Mouse (Mus musculus): Measurements from ENCODE around the gene Ankrd13a. TPM values are rescaled to one million over a fixed set of nuclear protein-coding genes. Genes with fewer than 3 reads are reported as not detected.

Ankrd13a gene
- polyA plus RNA-seq (2015; fragmentation: Nextera tagmentation; extraction: Ambion mirVana), result 21.5 and 27.0 TPM in 2 replicates

DNA sequence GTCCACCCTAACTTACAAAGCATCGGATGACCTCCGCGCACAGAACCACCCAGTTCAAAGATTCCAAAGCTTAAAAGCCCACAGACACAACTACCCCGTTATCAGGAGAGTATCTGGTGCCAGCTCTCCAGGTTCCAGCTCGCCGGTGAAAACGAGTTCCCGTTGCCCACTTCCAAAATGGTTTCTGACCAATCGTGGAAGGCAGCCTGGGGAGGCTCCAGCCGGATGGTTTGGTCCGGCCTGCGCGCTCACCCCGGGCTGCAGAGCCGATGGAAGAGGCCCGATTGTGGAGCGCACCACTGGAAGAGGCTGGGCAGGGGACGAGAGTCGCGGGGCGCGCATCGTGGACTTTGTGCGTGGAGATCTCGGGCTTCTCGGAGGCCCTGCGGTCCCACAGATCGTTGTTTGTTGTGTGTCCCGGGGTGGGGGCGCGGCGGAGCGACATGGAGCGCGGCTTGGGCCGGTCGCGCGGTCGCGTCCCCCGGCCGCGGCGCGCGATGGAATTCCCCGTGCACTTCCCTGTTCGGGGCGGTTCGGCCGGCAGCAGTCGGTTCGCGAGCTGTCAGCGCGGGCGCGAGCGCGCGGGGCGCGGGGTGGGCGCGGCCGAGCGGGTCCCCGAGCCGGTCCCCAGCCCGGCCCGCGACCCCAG is at the start of gene Ankrd13a:
Ankrd13a (plus strand) TSS at position 275 of the 649 bp plus-strand sequence.

DNA sequence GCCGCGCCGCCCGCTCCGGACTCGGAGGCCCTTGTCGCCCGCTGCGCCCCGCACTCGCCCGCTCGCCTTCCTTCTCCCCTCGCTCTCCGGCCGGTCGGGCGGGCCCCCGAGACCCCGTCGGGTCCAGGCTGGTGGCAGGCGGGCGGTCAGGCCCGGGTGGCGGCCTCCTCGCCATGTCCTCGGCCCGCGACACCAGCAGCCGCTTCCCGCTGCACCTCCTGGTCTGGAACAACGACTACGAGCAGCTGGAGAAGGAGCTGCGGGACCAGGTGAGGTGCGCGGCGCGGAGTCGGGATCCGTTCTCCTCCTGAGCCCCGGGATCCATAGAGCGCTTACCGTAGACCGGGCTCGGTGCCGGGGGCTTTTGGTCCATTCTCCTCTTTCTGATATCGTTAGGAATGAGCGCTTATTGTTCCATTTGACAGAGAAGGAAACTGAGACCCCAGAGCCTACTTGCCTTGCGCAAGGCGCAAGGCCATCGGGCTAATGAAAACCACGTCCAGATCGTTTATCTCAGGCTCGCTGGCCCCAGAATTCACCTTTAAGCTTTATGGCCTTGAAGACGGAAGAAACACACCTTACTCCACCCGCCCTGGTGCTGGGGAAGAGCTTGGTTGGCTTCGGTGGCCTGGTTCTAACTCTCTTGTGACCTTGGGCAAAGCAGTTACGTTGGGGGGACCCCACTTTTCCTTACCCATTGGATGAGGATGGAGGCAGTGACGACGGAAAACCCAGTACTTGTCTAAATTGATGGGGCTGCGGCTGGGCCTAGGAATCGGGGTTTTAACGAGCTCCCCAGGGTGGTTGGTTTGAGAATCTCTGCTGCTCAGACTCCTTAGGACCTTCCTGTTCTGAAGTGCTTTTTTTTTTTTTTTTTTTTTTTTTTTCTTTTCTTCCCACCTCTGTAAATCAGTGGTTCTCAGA is 841 bp downstream of the Ankrd13a start, which contains the start of gene Git2:
Git2 (minus strand) TSS at position 462 of the 924 bp plus-strand sequence.

DNA sequence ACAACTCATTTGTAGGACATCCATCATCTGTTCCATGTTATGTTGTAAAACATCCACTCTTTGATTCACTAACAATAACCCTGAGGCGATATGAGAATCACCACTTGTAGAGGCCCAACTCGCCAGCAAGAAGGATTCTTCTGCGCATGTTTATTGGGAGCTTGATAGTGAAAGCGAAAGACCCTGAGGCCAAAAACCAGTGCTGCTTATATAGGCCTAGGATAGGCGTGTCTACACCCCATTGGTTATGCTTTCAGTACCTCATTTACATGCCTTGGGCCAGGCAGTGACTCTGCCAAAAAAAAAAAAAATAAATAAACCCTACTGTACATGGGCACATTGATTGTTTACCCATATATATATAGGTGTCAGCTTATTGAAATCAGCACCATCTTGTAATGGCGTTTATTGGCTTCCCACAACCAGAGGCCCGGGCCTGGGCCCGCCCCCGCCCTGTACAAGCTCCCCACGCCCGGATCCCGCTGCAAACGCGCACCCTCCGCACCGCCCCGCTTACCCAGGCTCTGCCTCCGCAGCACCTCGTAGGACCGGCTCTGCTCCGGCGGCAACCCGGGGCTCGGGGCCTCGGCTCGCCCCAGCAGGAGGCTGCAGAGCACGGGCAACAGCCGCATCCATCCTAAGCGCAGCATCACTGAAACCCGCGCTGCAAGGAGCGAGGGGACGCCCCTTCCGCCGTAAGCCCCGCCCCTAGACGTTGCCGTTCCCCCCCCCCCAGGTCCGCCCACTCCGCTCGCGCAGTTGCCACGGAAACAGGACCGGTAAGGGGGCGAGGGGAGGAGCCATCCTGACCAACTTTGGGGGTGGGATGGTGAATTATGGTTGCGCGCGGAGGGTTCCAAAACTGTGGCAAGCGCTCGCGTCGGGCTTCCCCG is 48.6 kb downstream of the Ankrd13a start, which contains the start of gene 1500011B03Rik:
1500011B03Rik (minus strand) TSS at position 673 of the 893 bp plus-strand sequence.

DNA sequence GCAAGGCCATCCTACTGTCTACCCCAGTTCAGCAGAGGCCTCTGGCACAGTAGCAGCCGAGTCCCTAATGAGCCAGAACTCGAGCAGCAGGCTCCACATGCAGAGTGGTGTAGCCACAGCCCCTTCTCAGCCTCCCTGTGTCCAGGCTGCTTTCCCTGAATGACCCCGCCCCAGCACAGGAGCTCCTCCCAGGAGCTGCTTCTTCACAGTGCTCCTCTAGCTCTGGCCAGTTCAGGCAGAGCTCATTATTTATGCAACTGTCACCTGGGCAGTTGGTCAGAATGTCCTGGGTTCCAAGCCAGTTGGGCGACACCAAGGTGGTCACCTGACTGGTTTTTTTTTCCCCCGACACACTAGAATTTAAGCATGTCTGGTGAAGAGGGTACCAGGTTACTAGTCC is 78.9 kb downstream of the Ankrd13a start, which contains the start of gene 4930519G04Rik:
4930519G04Rik (plus strand) TSS at position 301 of the 400 bp plus-strand sequence.

Small RNA genes within 50 kb of the gene (microRNA-seq; reads per million reads assigned to microRNA genes)
- 2.4 to 6.6 reads per million in 2 experiments for gene Mir6240

Other genes starting within 250 kb of the Ankrd13a start
- gene Fam222a, start 206.7 kb upstream of the Ankrd13a start, polyA plus RNA-seq (2015; fragmentation: Nextera tagmentation; extraction: Ambion mirVana), result 0.32 and 0.50 TPM in 2 replicates
- 0.81 and 1.8 TPM in 2 replicates for gene Trpv4, start 116.3 kb upstream of the Ankrd13a start, polyA plus RNA-seq (2015; fragmentation: Nextera tagmentation; extraction: Ambion mirVana)
- 27.5 and 61.5 TPM in 2 replicates for gene Gltp, start 83.7 kb upstream of the Ankrd13a start, polyA plus RNA-seq (2015; fragmentation: Nextera tagmentation; extraction: Ambion mirVana)
- 4.6 and 5.0 TPM in 2 replicates for gene Tchp, start 66.9 kb upstream of the Ankrd13a start, polyA plus RNA-seq (2015; fragmentation: Nextera tagmentation; extraction: Ambion mirVana)
- 24.2 and 25.2 TPM in 2 replicates for gene Git2, start 840 bp downstream of the Ankrd13a start, polyA plus RNA-seq (2015; fragmentation: Nextera tagmentation; extraction: Ambion mirVana)
- gene 1500011B03Rik, start 48.8 kb downstream of the Ankrd13a start, polyA plus RNA-seq (2015; fragmentation: Nextera tagmentation; extraction: Ambion mirVana), result 38.9 and 41.6 TPM in 2 replicates
- not detected in 2 replicates for gene 4930519G04Rik, start 79.0 kb downstream of the Ankrd13a start, polyA plus RNA-seq (2015; fragmentation: Nextera tagmentation; extraction: Ambion mirVana)
- gene Gm9936, start 84.0 kb downstream of the Ankrd13a start, polyA plus RNA-seq (2015; fragmentation: Nextera tagmentation; extraction: Ambion mirVana), result not detected in 2 replicates
- 9.1 and 10.0 TPM in 2 replicates for gene Oasl2, start 122.3 kb downstream of the Ankrd13a start, polyA plus RNA-seq (2015; fragmentation: Nextera tagmentation; extraction: Ambion mirVana)
- gene Oasl1, start 148.6 kb downstream of the Ankrd13a start, polyA plus RNA-seq (2015; fragmentation: Nextera tagmentation; extraction: Ambion mirVana), result 0.73 and 0.91 TPM in 2 replicates
- gene 2210016L21Rik, start 167.5 kb downstream of the Ankrd13a start, polyA plus RNA-seq (2015; fragmentation: Nextera tagmentation; extraction: Ambion mirVana), result 41.6 and 42.0 TPM in 2 replicates
- gene Hnf1a, start 196.4 kb downstream of the Ankrd13a start, polyA plus RNA-seq (2015; fragmentation: Nextera tagmentation; extraction: Ambion mirVana), result 0.06 and 0.11 TPM in 2 replicates
- 14.4 and 15.0 TPM in 2 replicates for gene Sppl3, start 236.5 kb downstream of the Ankrd13a start, polyA plus RNA-seq (2015; fragmentation: Nextera tagmentation; extraction: Ambion mirVana)